Mouse (Mus musculus): ENCODE results near the gene Trmt10a. TPM values are rescaled to one million over a fixed set of nuclear protein-coding genes. Genes with fewer than 3 reads are reported as not detected.
A peak's percentile ranks its signal among the peaks of the same experiment; 100 is the strongest.

The Trmt10a gene
- polyA plus RNA-seq, 1 experiment from 2014 or later, result 7.3 TPM

DNA sequence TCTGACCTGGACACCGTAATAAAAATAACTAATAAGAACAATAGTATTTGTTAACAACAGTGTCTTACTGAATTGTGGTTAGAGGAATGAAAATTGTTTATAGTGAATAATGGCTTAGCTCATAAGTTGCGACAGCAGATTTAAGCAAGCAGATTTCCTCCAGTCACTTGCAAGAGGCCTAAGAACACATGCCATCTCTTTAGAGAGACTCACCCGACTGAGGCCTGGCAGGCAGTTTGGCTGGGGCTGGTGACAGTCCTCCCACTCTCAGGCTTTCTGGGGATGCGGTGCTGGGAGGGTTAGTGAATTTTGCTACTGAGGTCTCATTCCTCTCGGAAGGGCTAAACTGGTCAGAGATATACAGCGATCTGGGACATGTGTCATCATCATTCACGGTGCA, 40.1 kb downstream of the Trmt10a start:
- WGBS, result 90% methylated on average over 7 of the region's 7 CpGs
- Histone ChIP-seq H3K4me3 (no peak overlapping the region), H3K9ac (no peak overlapping the region), H3K4me1 (no peaks in the 10 kb centered on the region; the same call in 1 of the 2 replicates), H3K9me3 (no peaks in the 10 kb centered on the region), H3K27ac (no peak overlapping the region), H3K4me2 (no peak overlapping the region), H3K27me3 (replicated peaks) (no peaks in the 10 kb centered on the region), H3K36me3 (replicated peaks) (no peaks in the 10 kb centered on the region)
- ATAC-seq (replicated peaks), result no peak

DNA sequence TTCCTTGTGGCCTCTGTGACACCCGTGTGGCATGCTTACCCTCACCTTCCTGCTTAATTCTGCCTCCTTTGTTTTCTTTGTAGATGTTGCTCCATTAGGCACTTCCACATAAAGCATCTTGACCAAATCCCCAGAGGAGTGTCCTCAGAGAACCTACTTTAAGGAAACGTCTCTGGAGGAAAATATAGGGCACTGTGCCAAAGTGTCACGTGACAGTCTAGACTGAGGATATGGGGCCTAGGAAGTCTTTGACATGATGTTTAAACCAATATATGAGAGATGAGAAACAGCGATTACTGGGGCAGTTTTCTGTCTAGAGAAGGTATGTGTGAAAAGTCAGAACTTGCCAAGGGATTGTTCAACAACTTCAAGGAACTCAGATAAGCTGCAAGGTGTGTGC, 42.0 kb downstream of the Trmt10a start:
- no peak overlapping the region for H3K9ac ChIP-seq
- 71% methylated on average over 4 of the region's 4 CpGs for WGBS
- no peaks in the 10 kb centered on the region for H3K9me3 ChIP-seq
- H3K4me3 ChIP-seq, result no peak overlapping the region
- no peak overlapping the region for H3K4me2 ChIP-seq
- no peaks in the 10 kb centered on the region for H3K27me3 ChIP-seq (replicated peaks)
- no peak overlapping the region for H3K27ac ChIP-seq
- H3K36me3 ChIP-seq (replicated peaks), result no peaks in the 10 kb centered on the region
- no peaks in the 10 kb centered on the region; the same call in 1 of the 2 replicates for H3K4me1 ChIP-seq
- no peak for ATAC-seq (replicated peaks)

DNA sequence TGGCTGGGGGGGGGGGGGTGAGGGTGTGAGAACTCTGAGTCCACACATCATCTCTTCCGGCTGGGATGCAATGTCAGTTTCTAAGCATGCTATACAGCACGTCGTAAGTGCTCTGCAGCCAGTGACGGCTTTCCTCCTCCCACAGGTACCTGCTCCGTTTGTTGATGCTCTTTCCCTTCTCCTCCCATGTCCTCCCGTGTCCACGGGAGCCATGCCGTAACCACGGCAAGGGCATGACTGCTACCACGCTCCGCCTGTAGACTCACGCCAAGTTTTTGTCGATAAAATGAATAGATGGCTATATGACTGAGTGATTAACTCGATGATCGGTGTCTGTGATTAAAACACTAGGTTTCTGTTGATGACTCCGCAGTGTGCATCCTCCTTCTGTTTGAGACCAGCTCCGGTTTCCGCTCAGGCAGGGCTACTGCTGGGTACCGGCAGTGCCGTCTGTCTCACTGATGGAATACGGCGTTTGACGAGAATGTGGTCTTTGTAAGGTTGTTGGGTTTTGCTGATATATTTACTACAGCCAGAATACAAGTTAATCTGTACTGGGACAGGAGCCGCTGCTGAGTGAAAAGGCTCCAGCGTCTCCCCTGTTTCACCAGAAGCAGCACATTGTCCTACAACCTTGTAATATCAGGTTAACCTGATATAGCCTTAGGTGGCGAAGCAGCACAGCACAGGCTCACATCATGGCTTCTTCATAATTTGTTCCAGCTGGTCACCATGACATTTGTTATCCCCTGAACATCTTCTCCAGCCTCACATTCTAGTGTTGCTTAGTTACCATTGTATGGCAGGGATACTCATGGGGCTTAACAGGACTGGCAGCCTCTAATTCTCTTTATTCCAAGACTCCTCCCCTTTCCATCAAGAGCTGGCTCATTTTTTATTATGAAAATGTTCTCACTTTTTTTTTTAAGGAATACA, 43.0 kb downstream of the Trmt10a start:
- Histone ChIP-seq H3K9me3 (no peaks in the 10 kb centered on the region), H3K4me3 (no peak overlapping the region), H3K4me1 (no peaks in the 10 kb centered on the region; the same call in 1 of the 2 replicates), H3K27me3 (replicated peaks) (no peaks in the 10 kb centered on the region), H3K4me2 (no peak overlapping the region), H3K36me3 (replicated peaks) (no peaks in the 10 kb centered on the region), H3K9ac (no peak overlapping the region), H3K27ac (no peak overlapping the region)
- peak; percentile 80 for ATAC-seq (replicated peaks)
- WGBS, result 80% methylated on average over 26 of the region's 26 CpGs

DNA sequence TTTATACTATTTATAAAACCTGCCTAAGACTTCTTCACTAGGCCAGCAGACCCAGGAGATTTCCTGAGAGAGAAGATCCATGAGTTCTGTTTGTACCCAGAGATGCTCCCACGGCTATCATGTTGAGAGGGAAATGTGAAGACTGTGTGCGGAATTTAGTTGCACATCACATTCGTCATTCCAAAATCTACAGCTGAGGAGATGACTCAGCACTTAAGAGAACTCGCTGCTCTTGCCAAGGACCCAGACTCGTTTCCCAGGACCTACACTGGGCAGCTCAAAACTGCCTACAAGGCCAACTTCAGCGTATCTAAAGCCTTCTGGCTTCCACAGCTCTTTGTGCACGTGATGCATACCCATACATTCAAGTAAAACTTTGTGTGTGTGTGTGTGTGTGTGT, 49.0 kb downstream of the Trmt10a start:
- no peak for ATAC-seq (replicated peaks)
- no peak overlapping the region for H3K4me3 ChIP-seq
- no peaks in the 10 kb centered on the region for H3K4me1 ChIP-seq
- WGBS, result 88% methylated on average over 7 of the region's 7 CpGs
- no peak overlapping the region for H3K4me2 ChIP-seq
- no peaks in the 10 kb centered on the region for H3K27me3 ChIP-seq (replicated peaks)
- H3K27ac ChIP-seq, result no peak overlapping the region
- H3K36me3 ChIP-seq (replicated peaks), result no peaks in the 10 kb centered on the region
- H3K9ac ChIP-seq, result no peak overlapping the region
- H3K9me3 ChIP-seq, result no peaks in the 10 kb centered on the region

DNA sequence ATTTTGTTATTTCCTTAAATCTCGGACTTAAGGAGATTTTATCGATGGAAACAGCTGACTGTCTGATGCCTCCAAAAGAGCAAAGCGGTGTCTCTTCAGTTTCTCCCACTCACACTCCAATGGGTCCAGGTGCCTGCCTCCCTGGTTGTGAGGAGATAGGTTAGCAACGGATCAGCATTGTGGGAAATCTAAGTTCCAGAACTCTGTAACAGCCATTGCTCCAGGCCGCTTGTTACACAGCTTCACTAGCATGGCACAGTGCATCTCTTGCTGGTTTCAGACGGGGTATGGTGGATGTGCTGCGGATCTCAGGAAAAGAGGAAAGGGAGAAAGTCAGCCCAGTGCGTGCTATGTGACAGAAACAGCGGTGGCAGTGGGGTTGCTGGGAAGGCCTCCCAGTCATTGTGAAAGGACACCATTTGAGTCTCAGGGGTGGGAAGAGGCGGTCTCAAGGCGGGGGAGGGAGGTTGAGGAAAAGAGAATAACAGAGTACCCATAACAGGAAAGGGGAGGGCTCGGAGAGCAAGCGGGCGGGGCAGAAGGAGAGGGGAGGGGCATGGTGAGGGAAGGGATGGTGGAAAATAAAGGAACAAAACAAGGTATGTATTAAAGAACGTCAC, 50.5 kb downstream of the Trmt10a start, which contains the start of gene 4930579F01Rik:
Gene 4930579F01Rik (minus strand): TSS at position 143 of the 620 bp plus-strand sequence.
- Histone ChIP-seq H3K27ac (no peak within 1 kb of the TSS), H3K4me1 (no peaks in the 10 kb centered on the region; the same call in 1 of the 2 replicates), H3K36me3 (replicated peaks) (no peaks in the 10 kb centered on the region), H3K9me3 (no peaks in the 10 kb centered on the region), H3K9ac (no peak within 1 kb of the TSS), H3K27me3 (replicated peaks) (no peaks in the 10 kb centered on the region), H3K4me3 (no peak within 1 kb of the TSS), H3K4me2 (no peak within 1 kb of the TSS)
- WGBS, result 79% methylated on average over 15 of the region's 15 CpGs
- ATAC-seq (replicated peaks), result no peak

DNA sequence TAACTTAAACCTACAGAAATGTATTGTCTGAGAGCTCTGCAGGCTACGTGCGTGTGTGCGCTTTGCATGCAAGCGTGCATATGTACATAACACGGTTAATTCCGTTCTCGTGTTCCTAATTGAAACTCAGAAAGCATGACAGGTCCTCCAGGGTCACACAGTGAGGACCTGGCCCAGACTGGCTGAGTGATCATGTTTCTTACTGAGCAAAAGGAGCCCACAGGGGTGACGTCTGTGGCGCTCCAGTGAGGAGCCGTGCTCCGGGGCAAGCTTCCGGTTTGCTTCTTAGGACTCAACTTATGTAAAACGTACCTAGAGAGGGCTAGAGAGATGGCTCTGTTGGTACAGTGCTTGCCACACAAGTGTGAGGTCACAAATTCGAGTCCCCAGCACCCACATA, 53.8 kb downstream of the Trmt10a start:
- no peak overlapping the region for H3K4me3 ChIP-seq
- H3K27me3 ChIP-seq (replicated peaks), result no peaks in the 10 kb centered on the region
- H3K9me3 ChIP-seq, result no peaks in the 10 kb centered on the region
- ATAC-seq (replicated peaks), result no peak
- H3K27ac ChIP-seq, result no peak overlapping the region
- no peak overlapping the region for H3K9ac ChIP-seq
- H3K36me3 ChIP-seq (replicated peaks), result no peaks in the 10 kb centered on the region
- 83% methylated on average over 14 of the region's 14 CpGs for WGBS
- no peaks in the 10 kb centered on the region; the same call in 1 of the 2 replicates for H3K4me1 ChIP-seq
- no peak overlapping the region for H3K4me2 ChIP-seq

DNA sequence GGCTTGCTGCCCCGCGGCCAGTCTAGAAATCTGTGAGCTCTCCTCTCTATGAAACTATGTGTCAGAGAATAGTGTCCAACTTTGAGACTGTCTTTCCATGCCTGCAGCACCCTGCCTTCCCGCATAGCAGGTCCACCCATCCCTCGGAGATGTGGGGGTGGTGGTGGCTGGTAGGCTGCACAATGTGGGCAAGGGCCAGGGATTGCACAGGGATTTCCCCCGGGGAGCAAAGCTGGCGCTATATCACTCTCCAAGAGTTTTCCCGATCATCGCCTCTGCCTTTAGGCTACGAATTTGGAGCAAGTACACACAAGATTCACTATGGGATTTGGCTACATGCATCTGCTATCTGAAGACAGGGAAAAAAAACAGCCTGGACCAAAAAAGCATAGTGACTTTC, 54.3 kb downstream of the Trmt10a start:
- WGBS, result 64% methylated on average over 9 of the region's 9 CpGs
- H3K36me3 ChIP-seq (replicated peaks), result no peaks in the 10 kb centered on the region
- no peak overlapping the region for H3K9ac ChIP-seq
- no peak overlapping the region for H3K4me3 ChIP-seq
- H3K4me2 ChIP-seq, result no peak overlapping the region; the same call in 1 of the 2 replicates
- no peaks in the 10 kb centered on the region for H3K27me3 ChIP-seq (replicated peaks)
- H3K4me1 ChIP-seq, result no peaks in the 10 kb centered on the region; the same call in 1 of the 2 replicates
- no peak overlapping the region for H3K27ac ChIP-seq
- no peaks in the 10 kb centered on the region for H3K9me3 ChIP-seq
- peak; percentile 35 for ATAC-seq (replicated peaks)

DNA sequence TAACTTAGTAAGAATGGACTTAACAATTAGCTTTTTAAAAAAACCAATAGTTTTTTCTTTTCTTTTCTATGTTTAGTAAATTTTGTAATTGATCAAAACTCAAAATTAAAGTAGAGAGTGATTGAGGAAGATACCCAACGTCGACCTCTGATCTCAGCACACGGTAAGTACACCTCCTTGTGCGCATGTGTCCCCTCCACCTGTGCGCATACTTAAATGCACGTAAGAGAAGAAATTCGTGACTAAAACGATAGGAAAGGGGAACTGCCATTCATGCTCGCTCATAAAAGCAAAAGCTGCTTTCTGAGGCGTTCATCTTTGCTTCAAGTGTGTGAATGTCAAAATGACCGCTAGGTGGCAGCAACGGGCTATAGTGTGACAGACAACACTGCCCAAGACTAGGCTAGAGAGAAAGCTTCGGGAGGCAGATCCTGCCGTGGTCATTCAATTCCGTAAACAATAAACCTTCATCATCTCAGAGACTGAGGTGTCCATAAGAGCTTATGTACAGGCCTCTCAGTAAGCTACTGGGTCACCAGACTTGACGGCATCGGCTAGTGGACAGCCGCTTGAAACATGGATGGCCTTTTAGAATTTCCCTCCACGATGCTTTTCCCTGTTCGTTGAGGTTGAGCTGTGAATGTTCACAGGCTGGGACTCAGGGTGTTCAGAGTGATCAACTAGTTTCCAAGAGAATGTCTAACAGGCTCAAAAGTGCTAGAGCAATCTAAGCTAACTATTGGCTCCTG, 54.9 kb downstream of the Trmt10a start:
- no peaks in the 10 kb centered on the region; the same call in 1 of the 2 replicates for H3K4me1 ChIP-seq

DNA sequence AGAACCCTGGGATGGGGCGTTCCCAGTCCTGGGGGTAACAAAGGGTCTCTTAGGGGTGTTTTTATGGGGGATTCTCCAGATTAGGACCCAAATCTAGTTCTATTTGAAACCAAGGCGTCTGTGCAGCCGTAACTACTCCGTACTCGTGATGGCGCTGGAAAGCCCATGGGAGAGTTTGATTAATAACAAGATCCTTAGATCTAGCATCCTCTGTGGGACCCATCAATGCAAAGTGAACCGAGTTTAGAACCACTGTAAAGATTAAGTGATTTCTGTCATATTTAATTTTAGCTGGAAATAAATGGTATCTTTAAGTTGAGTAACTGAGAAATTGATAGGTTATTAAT, 55.4 kb downstream of the Trmt10a start:
- H3K27ac ChIP-seq, result peak overlapping the region; percentile 59; the same call in 1 of the 2 replicates
- no peaks in the 10 kb centered on the region for H3K9me3 ChIP-seq
- peak overlapping the region; percentile 53; the same call in 1 of the 2 replicates for H3K9ac ChIP-seq
- H3K4me3 ChIP-seq, result no peak overlapping the region
- WGBS, result 70% methylated on average over 7 of the region's 7 CpGs
- H3K36me3 ChIP-seq (replicated peaks), result no peaks in the 10 kb centered on the region
- peak overlapping the region; percentile 57 for H3K4me2 ChIP-seq
- peak; percentile 61 for ATAC-seq (replicated peaks)
- H3K27me3 ChIP-seq (replicated peaks), result no peaks in the 10 kb centered on the region
- H3K4me1 ChIP-seq, result no peaks in the 10 kb centered on the region; the same call in 1 of the 2 replicates

More for the DNA sequence above, 54.9 kb downstream of the Trmt10a start:
- H3K4me2 ChIP-seq, result peak overlapping the region; percentile 57
- peak overlapping the region; percentile 34 for H3K4me3 ChIP-seq
- no peaks in the 10 kb centered on the region for H3K9me3 ChIP-seq
- H3K27ac ChIP-seq, result peak overlapping the region; percentile 59; the same call in 1 of the 2 replicates
- H3K36me3 ChIP-seq (replicated peaks), result no peaks in the 10 kb centered on the region
- no peaks in the 10 kb centered on the region for H3K27me3 ChIP-seq (replicated peaks)
- peak; percentile 97 for ATAC-seq (replicated peaks)
- WGBS, result 25% methylated on average over 20 of the region's 20 CpGs
- H3K9ac ChIP-seq, result peak overlapping the region; percentile 53

DNA sequence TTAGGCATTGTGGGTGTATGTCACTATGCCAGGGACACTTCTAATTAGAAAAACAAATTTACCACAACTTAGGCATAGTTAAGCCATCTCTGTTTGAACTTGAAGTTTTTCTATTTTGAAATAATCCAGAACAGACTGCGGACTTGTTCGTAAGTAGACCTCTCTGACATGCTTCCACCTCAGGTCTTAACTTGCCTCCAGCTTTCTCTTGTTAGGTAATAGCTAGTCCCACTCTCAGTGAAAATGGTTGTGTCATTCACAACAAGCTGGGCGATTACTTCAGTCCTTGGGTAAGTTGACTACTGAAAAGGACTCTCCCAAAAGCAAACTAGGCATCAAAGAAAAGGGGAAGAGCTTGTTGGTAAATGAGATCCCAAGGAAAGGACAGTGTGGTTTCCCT, 65.6 kb downstream of the Trmt10a start:
- 93% methylated on average over 3 of the region's 3 CpGs for WGBS
- Histone ChIP-seq H3K9me3 (no peaks in the 10 kb centered on the region), H3K36me3 (replicated peaks) (no peaks in the 10 kb centered on the region), H3K27me3 (replicated peaks) (no peaks in the 10 kb centered on the region), H3K4me3 (no peak overlapping the region), H3K9ac (no peak overlapping the region), H3K27ac (no peak overlapping the region), H3K4me1 (no peaks in the 10 kb centered on the region), H3K4me2 (no peak overlapping the region)
- no peak for ATAC-seq (replicated peaks)
